Mouse (Mus musculus): ENCODE measurements around the gene Taf9b. TPM values are rescaled to one million over a fixed set of nuclear protein-coding genes. Genes with fewer than 3 reads are reported as not detected.
"Not testable (repeated sequence)": the region's sequence is repeated elsewhere in the genome, so short reads cannot be mapped to it uniquely, and the experiment has no call there.

The Taf9b gene
- 1 to 10 TPM; 5.6 to 6.9 TPM for total RNA-seq (2021)
- long read RNA-seq, experiment 1, partial matches to known transcripts: 0 of 6 reads
- long read RNA-seq, experiment 1, other reads (novel, unspliced or antisense): 2 of 6 reads
- long read RNA-seq, experiment 2, transcript Taf9b-201 (7 exons, 2,633 nt): major isoform, 8 of 10 reads
- long read RNA-seq, experiment 2, partial matches to known transcripts: 2 of 10 reads
- long read RNA-seq, experiment 2, other reads (novel, unspliced or antisense): 0 of 10 reads

DNA sequence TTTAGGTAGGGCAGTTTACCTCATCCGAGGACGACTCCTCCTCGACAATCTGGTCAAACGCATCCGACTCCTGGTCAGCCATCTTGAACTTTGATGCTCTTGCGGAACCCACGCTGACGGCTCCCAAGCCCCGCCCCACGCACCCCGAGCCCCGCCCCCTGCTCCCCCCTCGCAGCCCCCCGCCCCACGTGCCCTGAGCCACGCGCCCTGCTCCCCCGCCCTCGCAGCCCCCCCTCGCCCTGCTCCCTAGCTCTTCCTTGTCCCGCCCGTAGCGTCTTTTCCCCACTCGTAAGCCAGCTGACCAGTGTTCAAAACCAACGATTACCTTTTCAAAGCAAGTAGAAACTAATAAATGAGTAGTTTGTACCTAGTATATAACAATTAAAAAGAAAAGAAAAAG, at the start of gene Taf9b:
Gene Taf9b, minus strand, starts transcription at position 101 of the 400 bp plus-strand sequence.
- no peak for DNase-seq
- intact Hi-C loops (cut with DNase I; ENCODE audit: low total_unique reads): no loop called here

GRCm38 (mm10) chrX:106255276-106255675, 34.3 kb upstream of the Taf9b start, which contains the start of gene Fnd3c2:
Fnd3c2 (minus strand) TSS chrX:106255376.
- no peak for DNase-seq
- intact Hi-C loops (cut with DNase I; ENCODE audit: low total_unique reads): no loop called here

GRCm38 (mm10) chrX:106219171-106220032, 1.6 kb downstream of the Taf9b start:
- intact Hi-C loops (cut with DNase I; ENCODE audit: low total_unique reads): no loop called here

DNA sequence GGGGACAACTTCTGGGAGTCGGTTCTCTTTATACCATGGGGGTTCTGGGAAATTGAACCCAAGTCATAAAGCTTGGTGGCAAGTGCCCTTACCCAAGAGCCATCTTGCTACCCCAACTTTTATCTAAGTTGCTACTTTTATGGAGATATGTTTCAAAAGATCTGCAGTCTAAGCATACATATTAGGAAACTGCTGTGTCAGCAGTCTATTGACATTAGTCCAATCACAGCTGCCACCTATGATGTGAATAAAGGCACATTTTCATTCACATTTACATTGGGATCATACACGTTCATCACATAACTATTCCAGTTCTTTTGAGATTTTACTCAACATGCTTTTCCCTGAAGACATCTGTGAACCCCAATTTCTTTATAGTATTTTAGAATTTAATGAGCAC, 11.9 kb downstream of the Taf9b start:
- intact Hi-C loops (cut with DNase I; ENCODE audit: low total_unique reads): no loop called here

More at GRCm38 (mm10) chrX:106219171-106220032, 1.6 kb downstream of the Taf9b start:
- peak; percentile 69 for DNase-seq

DNA sequence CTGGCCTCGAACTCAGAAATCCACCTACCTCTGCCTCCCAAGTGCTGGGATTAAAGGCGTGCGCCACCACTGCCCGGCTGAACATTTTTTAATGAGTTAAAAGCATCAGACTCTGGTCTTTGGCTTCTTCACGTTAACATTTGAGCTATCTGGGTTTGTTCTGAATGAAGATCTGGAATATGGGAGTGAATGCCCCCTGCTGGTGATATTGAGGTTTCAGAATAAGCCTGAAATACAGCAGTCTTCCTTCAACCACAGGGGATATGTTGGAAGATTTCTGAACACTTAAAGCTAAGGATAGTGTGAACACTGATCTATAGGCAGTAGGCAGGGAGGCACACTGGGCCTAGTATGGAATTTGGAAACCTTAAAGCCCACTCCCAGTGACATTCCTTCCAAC, 22.1 kb downstream of the Taf9b start:
- no peak for DNase-seq
- intact Hi-C loops (cut with DNase I; ENCODE audit: low total_unique reads): no loop called here

More for the DNA sequence above, 11.9 kb downstream of the Taf9b start:
- DNase-seq: no peak

DNA sequence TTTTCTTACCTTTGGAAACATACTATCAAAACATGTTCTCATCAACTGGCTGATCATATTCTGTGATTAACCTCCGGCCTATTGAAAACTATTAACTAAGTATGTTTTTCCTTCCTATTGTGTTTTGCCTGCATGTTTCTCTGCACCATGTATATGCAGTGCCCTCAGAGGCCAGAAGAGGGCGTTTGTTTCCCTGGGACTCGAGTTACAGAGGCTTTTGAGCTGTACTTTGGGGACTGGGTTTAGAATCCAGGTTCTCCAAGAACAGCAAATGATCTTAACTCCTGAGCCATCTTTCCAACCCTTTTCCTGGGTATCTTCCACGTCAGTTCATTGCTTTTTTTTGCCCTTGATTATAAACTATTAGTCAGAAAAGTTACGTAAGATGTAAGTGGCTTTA, 23.6 kb downstream of the Taf9b start:
- intact Hi-C loops (cut with DNase I; ENCODE audit: low total_unique reads): no loop called here
- no peak for DNase-seq

DNA sequence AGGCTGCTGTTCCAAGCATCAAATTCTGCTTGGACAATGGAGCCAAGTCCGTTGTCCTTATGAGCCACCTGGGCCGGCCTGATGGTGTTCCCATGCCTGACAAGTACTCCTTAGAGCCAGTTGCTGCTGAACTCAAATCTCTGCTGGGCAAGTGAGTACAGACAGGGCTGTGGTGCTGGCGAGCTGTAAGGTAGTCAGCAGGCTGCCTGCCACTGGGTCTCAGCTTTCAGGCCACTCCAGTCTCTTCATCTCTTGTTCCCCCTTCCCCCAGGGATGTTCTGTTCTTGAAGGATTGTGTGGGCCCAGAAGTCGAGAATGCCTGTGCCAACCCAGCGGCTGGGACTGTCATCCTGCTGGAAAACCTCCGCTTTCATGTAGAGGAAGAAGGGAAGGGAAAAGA, 26.6 kb downstream of the Taf9b start:
- DNase-seq: peak; percentile 28
- intact Hi-C loops (cut with DNase I; ENCODE audit: low total_unique reads): not testable (repeated sequence)

DNA sequence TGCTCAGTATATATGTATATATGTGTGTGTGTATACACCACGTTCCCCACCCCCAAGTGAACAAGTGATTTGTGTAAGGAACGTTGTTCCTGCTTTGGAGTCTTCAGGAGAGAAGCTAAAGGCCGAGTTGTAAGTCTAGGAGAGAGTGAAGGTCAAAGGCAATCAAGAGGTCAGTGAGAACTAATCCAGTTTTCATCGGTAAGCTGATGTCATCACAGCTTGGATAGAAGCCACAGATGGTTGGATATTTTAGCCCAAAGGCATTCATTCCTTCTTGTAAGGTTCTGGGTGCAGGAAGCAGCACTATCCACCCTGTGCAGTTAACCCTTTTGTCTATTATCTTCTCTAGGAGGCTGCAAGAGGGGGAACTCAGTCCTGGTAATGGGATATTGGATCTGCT, 30.9 kb downstream of the Taf9b start:
- intact Hi-C loops (cut with DNase I; ENCODE audit: low total_unique reads): no loop called here
- DNase-seq: no peak

- DNase-seq: no peak
- intact Hi-C loops (cut with DNase I; ENCODE audit: low total_unique reads): no loop called here
Observed at GRCm38 (mm10) chrX:106189356-106189755, 31.6 kb downstream of the Taf9b start.

DNA sequence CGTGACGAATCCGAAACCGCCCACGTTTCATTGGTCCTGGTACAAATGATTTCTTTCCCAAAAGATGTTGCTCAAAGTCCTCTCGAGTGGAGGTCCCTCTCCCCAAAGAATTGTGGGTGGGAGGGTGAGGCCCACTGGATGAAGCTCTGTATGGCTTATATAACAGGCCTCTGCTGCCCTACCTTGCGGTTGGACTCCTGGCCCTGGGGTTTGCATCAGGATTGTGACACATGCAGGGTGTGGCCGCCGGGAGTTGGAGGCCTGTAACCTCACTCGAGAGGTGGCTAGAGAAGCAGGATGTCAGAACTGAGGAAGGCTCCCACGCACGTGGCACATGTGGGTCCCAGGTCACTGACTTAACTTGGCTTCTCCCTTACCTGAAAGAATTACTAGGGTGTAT, 33.2 kb downstream of the Taf9b start:
- DNase-seq: peak; percentile 39
- intact Hi-C loops (cut with DNase I; ENCODE audit: low total_unique reads): no loop called here

DNA sequence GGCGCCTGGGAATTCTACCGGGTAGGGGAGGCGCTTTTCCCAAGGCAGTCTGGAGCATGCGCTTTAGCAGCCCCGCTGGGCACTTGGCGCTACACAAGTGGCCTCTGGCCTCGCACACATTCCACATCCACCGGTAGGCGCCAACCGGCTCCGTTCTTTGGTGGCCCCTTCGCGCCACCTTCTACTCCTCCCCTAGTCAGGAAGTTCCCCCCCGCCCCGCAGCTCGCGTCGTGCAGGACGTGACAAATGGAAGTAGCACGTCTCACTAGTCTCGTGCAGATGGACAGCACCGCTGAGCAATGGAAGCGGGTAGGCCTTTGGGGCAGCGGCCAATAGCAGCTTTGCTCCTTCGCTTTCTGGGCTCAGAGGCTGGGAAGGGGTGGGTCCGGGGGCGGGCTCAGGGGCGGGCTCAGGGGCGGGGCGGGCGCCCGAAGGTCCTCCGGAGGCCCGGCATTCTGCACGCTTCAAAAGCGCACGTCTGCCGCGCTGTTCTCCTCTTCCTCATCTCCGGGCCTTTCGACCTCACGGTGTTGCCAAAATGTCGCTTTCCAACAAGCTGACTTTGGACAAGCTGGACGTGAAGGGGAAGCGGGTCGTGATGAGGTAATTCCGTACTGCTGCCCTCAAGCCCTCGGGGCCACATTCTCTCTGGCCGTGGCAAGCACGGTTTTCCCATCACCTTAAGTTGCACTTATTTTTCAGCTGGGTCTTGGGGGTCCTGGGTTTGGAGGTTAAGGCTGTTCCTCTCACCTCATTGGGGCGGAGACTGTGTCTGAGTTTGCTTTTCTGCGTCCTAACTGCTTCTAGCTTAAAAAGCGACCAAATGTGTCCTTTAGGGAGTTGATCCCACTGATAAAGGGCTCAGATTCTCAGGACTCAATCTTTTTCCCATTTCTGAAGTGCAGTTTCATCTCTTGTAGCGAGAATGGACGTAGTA, 34.0 kb downstream of the Taf9b start, which contains the start of gene Pgk1:
Gene Pgk1, plus strand, starts transcription at position 388 of the 937 bp plus-strand sequence.
- DNase-seq: peak; percentile 90
- intact Hi-C loops (cut with DNase I; ENCODE audit: low total_unique reads): no loop called here

GRCm38 (mm10) chrX:106185706-106186105, 35.3 kb downstream of the Taf9b start:
- intact Hi-C loops (cut with DNase I; ENCODE audit: low total_unique reads): no loop called here
- no peak for DNase-seq

- intact Hi-C loops (cut with DNase I; ENCODE audit: low total_unique reads): no loop called here
- no peak for DNase-seq
Observed at GRCm38 (mm10) chrX:106184279-106184678, 36.7 kb downstream of the Taf9b start.

DNA sequence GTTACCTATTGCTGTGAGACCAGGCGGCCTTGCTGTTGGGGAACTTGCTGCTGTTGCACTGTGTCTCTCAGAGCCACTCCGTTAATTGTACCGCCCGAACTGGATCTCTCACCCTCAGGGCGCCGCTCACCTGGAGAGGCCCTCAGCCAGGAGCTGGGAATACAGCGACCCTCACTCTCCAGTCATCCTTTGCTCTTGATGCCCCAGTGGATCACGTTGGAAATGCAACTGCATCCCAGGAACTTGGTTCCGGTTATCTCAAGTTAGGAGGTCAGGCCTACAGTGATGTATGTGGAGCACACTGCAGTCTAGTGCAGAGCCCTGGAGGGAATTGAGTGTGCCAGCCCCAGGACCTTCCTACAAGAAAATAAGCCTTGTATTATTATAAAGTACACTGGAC, 44.6 kb downstream of the Taf9b start:
- intact Hi-C loops (cut with DNase I; ENCODE audit: low total_unique reads): no loop called here
- DNase-seq: no peak

DNA sequence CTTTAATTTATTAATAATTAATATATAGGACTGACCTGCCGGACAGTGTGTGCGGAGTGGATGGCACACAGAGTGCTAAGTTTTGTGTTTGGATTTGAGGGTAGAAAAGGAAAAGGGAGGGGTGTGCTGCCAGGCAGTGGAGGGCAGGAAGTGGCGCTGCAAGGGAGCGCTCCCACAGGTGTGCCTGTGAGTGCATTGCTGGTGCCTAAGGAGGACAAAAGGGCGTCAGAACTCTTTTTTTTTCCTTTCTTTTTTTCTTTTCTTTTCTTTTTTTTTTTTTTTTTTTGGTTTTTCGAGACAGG, 49.2 kb downstream of the Taf9b start:
- intact Hi-C loops (cut with DNase I; ENCODE audit: low total_unique reads): no loop called here
- no peak for DNase-seq

DNA sequence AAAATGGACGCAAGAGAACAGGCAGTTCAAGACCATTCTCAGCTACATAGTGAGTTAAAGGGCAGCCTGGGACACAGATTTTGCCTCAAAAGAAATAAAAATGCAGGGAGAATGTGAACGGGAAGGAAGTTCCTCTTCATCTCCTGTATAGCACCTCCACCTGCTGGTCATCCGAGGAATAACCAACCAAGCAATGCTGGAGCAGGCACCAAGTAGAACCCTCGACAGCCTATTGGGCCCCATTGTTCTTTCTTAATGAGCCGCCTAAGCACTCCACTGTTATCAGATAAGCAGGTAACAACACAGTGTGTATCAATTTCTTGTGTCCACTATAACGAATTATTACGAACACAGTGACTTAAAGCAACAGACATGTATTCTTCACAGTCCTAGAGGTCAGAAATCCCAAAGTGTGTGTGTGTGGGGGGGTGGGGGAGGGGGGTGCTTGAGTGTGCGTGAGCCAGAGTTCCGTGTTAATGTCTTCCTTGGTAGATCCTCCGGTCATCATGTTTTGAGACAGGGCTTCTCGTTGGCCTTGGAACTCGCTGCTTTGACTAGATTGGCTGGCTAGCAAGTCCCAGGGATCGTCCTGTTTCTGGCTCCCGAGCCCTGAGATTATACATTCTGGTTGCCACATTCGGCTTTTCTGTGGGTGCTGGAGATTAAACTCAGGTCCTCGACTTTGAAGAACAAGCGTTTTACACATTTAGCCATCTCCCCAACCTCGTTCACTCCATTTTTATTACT, 49.7 kb downstream of the Taf9b start:
- DNase-seq: peak; percentile 58
- intact Hi-C loops (cut with DNase I; ENCODE audit: low total_unique reads): no loop called here

DNA sequence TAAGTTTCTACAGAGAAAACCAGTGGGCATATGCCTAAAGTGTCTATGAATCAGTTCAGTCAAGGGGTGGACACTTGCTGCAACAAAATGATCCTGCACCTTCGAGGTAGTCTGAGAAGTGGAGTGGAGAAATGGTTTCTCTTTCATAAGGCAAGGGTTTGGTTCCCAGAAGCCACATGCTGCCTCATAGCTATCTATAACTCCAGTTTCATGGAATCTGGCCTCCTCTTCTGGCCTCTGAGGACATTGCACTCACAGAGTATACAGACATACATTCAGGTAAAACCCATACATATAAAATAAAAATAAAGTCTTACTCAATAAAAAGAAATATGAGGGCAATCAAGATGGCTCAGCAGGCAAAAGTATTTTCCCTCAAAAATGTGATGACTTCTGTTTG, 55.9 kb downstream of the Taf9b start:
- DNase-seq: no peak
- intact Hi-C loops (cut with DNase I; ENCODE audit: low total_unique reads): no loop called here

DNA sequence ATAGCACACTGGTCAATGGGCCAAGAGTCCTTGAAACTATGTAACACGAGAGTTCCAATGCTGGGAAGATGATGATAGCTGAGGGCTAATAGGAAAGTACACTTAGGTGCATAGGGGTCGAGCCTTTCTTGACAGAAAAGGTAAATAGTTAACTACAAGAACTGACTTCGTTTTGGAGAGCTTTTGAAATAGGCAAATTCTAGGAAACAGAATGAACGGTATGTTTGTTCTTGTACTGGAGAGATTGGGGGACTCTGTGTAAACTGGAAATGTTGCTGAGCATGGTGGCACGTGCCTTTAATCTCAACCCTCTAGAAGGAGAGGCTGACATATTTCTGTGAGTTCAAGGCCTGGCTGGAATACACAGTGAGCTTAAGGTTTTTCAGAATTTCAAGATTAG, 56.4 kb downstream of the Taf9b start:
- intact Hi-C loops (cut with DNase I; ENCODE audit: low total_unique reads): no loop called here
- DNase-seq: no peak

DNA sequence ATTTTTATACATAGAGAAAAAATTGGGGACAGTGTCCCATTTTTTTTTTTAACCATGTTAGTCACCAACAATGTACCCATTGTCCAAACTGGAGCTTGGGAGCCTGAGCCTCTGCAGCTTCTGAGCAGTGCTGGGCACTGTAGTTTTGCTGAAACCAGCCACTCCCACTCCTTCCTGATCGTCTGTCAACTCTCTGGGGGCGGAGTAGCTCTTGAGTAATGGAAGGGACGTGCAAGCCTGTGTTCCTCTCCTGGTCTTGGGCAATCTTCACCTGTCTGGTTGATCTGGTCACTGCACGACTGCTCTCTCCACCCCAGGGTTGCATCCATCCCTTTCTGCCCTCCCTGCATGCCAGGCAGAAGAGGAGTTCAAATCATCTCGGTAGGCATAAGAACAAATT, 57.0 kb downstream of the Taf9b start:
- intact Hi-C loops (cut with DNase I; ENCODE audit: low total_unique reads): no loop called here
- no peak for DNase-seq
